ENCODE assay signal across 15 mouse cellular contexts in the genomic region with DNA sequence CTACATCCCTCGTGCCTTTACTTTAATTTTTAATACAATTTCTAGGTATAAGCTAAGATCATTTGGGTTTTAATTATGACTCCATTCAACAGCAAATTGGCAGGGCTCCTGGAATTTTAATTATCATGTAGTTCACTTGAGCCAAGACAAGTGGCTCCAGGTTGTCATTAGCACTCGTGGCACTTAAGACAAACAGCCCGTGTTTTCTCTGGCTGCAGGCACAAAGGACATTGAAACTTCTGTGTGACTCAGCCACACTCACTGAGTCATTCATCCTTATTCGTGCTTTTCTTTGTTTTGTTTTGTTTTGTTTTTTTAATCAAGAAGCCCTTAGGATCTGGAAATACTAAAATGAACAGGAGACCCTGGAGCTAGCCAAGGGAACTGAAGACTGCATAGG.
DNase-seq lines count a peak whose midpoint lies in the region; ATAC-seq and TF ChIP-seq lines count a peak whose summit lies in the region.
"Had no signal": no experiment of that assay in that cellular context is flagged by ENCODE, and none has a peak within 500 bp of the region (broad histone marks: within the 10 kb centered on the region; RNA-seq: fewer than 3 reads in every experiment).

No protein-coding gene starts in this region.

- no peak for TF ChIP-seq CTCF in forebrain, postnatal 0 days (IDR thresholded peaks at IDR 0.05; ENCODE audit: low read depth)
- TF ChIP-seq CTCF in heart, postnatal 0 days (IDR thresholded peaks at IDR 0.05; ENCODE audit: low read depth): no peak
- TF ChIP-seq CTCF in left cerebral cortex, adult 2 months (IDR thresholded peaks at IDR 0.05): no peak

- no peaks in the 10 kb centered on the region for H3K36me3 ChIP-seq in forebrain, embryonic 10.5 days (replicated peaks)
- no peaks in the 10 kb centered on the region for H3K36me3 ChIP-seq in forebrain, postnatal 0 days (ENCODE audit: insufficient read depth)
- no peaks in the 10 kb centered on the region for H3K36me3 ChIP-seq in heart, postnatal 0 days (replicated peaks; ENCODE audit: control insufficient read depth, insufficient read depth, low read length)
- no peaks in the 10 kb centered on the region for H3K36me3 ChIP-seq in heart, embryonic 11.5 days (ENCODE audit: control insufficient read depth, insufficient read depth, low read length)
- H3K36me3 ChIP-seq: G1E; intestine, embryonic 15.5 days; lung, embryonic 15.5 days had no signal

- intact Hi-C loops in left cerebral cortex, adult 2 months (cut with DNase I): no loop called here

- no peak overlapping the region for H3K4me3 ChIP-seq in forebrain, embryonic 10.5 days
- no peak overlapping the region for H3K4me3 ChIP-seq in forebrain, postnatal 0 days (ENCODE audit: low read depth, low read length)
- H3K4me3 ChIP-seq in heart, postnatal 0 days (ENCODE audit: low read depth, low read length): no peak overlapping the region
- H3K4me3 ChIP-seq in heart, embryonic 11.5 days (ENCODE audit: low read depth, low read length): no peak overlapping the region
- H3K4me3 ChIP-seq in left cerebral cortex, adult 2 months: no peak overlapping the region
- H3K4me3 ChIP-seq: intestine, embryonic 15.5 days; lung, embryonic 15.5 days; megakaryocyte, embryonic 14.5 days had no signal

- no peaks in the 10 kb centered on the region for H3K9me3 ChIP-seq in forebrain, embryonic 10.5 days
- H3K9me3 ChIP-seq in forebrain, postnatal 0 days (ENCODE audit: low read length): no peaks in the 10 kb centered on the region
- no peaks in the 10 kb centered on the region for H3K9me3 ChIP-seq in heart, postnatal 0 days (replicated peaks; ENCODE audit: control insufficient read depth, low read length)
- no peaks in the 10 kb centered on the region for H3K9me3 ChIP-seq in heart, embryonic 11.5 days (replicated peaks; ENCODE audit: control insufficient read depth, low read length)
- H3K9me3 ChIP-seq: G1E; intestine, embryonic 15.5 days; lung, embryonic 15.5 days; megakaryocyte, embryonic 14.5 days had no signal

- ATAC-seq in forebrain, postnatal 0 days: no peak
- no peak; the same call in 1 of the 2 replicates for ATAC-seq in heart, postnatal 0 days (ENCODE audit: insufficient read depth, low read depth)
- no peak for ATAC-seq in heart, embryonic 11.5 days (replicated peaks; ENCODE audit: insufficient number of reproducible peaks, low FRiP score, low TSS enrichment)
- ATAC-seq: intestine, embryonic 15.5 days had no signal

- peak overlapping the region; percentile 32; the same call in 1 of the 2 replicates for H3K27ac ChIP-seq in forebrain, embryonic 10.5 days
- H3K27ac ChIP-seq in forebrain, postnatal 0 days (ENCODE audit: low read depth, low read length): no peak overlapping the region
- H3K27ac ChIP-seq in heart, postnatal 0 days (ENCODE audit: low read depth): peak overlapping the region; percentile 8
- no peak overlapping the region for H3K27ac ChIP-seq in heart, embryonic 11.5 days (ENCODE audit: low read depth, low read length)
- H3K27ac ChIP-seq in left cerebral cortex, adult 2 months: no peak overlapping the region
- H3K27ac ChIP-seq: intestine, embryonic 15.5 days; lung, embryonic 15.5 days had no signal

- H3K9ac ChIP-seq in forebrain, postnatal 0 days: no peak overlapping the region
- no peak overlapping the region for H3K9ac ChIP-seq in heart, postnatal 0 days (replicated peaks; ENCODE audit: low read depth, low read length)
- no peak overlapping the region for H3K9ac ChIP-seq in heart, embryonic 11.5 days (ENCODE audit: low read depth, low read length)
- H3K9ac ChIP-seq: intestine, embryonic 15.5 days; lung, embryonic 15.5 days had no signal

- H3K4me1 ChIP-seq in forebrain, embryonic 10.5 days: peaks cover 39% of the 10 kb centered on the region
- no peaks in the 10 kb centered on the region for H3K4me1 ChIP-seq in forebrain, postnatal 0 days (ENCODE audit: insufficient read depth)
- H3K4me1 ChIP-seq in heart, postnatal 0 days (ENCODE audit: control insufficient read depth, insufficient read depth): peaks cover 16% of the 10 kb centered on the region
- no peaks in the 10 kb centered on the region for H3K4me1 ChIP-seq in heart, embryonic 11.5 days (ENCODE audit: control insufficient read depth, insufficient read depth, low read length)
- H3K4me1 ChIP-seq: intestine, embryonic 15.5 days; lung, embryonic 15.5 days; megakaryocyte, embryonic 14.5 days had no signal

- H3K27me3 ChIP-seq in forebrain, embryonic 10.5 days (ENCODE audit: poor library complexity, severe bottlenecking): no peaks in the 10 kb centered on the region
- no peaks in the 10 kb centered on the region for H3K27me3 ChIP-seq in forebrain, postnatal 0 days (ENCODE audit: insufficient read depth, low read length)
- no peaks in the 10 kb centered on the region for H3K27me3 ChIP-seq in heart, postnatal 0 days (ENCODE audit: control insufficient read depth, insufficient read depth, low read length)
- no peaks in the 10 kb centered on the region for H3K27me3 ChIP-seq in heart, embryonic 11.5 days (ENCODE audit: control insufficient read depth, insufficient read depth, low read length)
- H3K27me3 ChIP-seq: intestine, embryonic 15.5 days; lung, embryonic 15.5 days had no signal

- no peak overlapping the region for H3K4me2 ChIP-seq in forebrain, postnatal 0 days (ENCODE audit: low read depth)
- H3K4me2 ChIP-seq in heart, postnatal 0 days (ENCODE audit: low read depth, low read length): no peak overlapping the region
- H3K4me2 ChIP-seq in heart, embryonic 11.5 days: no peak overlapping the region
- H3K4me2 ChIP-seq: intestine, embryonic 15.5 days; liver, embryonic 11.5 days; lung, embryonic 15.5 days had no signal

- no peak for DNase-seq in forebrain, embryonic 10.5 days (ENCODE audit: extremely low spot score, low spot score)
- DNase-seq in forebrain, postnatal 0 days: no peak
- DNase-seq in heart, postnatal 0 days (ENCODE audit: low spot score): peak; percentile 40
- DNase-seq in 416B (ENCODE audit: low read depth): peak; percentile 3
- peak; percentile 26 to 36 for DNase-seq in adrenal gland, postnatal 36 days
- no peak for DNase-seq in left cerebral cortex, adult 2 months (ENCODE audit: extremely low spot score in 1 of 2, low spot score in 2 of 2)
- DNase-seq in gastrocnemius, postnatal 4 days (ENCODE audit: low spot score in 2 of 2): no peak
- DNase-seq: cerebellum, adult 9-10 months; left cerebral cortex, postnatal 4 days had no signal

- 37% methylated on average over 4 of the region's 4 CpGs for WGBS in forebrain, embryonic 10.5 days
- 12% methylated on average over 4 of the region's 4 CpGs for WGBS in forebrain, postnatal 0 days
- WGBS in heart, postnatal 0 days: 14% methylated on average over 4 of the region's 4 CpGs
- 32% methylated on average over 4 of the region's 4 CpGs for WGBS in heart, embryonic 11.5 days (ENCODE audit: insufficient replicate concordance)

- no peak for TF ChIP-seq EP300 in heart, postnatal 0 days (IDR thresholded peaks at IDR 0.05; ENCODE audit: low read depth)

Comparison
In these comparisons a context has a peak if more than half of its experiments do, and no peak if none do; other contexts are left out.
1. H3K27ac ChIP-seq: peak in forebrain, embryonic 10.5 days (single experiment) and heart, postnatal 0 days (single experiment); none in forebrain, postnatal 0 days (single experiment), heart, embryonic 11.5 days (single experiment) and left cerebral cortex, adult 2 months (single experiment).
2. DNase-seq: peak in heart, postnatal 0 days (single experiment), 416B (single experiment) and adrenal gland, postnatal 36 days (2 of 2); none in forebrain, embryonic 10.5 days (single experiment), forebrain, postnatal 0 days (single experiment), left cerebral cortex, adult 2 months (0 of 2) and gastrocnemius, postnatal 4 days (0 of 2).